Mouse (Mus musculus) heart, embryonic 16.5 days (tissue): ENCODE measurements around the gene Prcp. TPM values are rescaled to one million over a fixed set of nuclear protein-coding genes. Genes with fewer than 3 reads are reported as not detected.

ENCODE experiments used
- ATAC-seq: fragments of 200-750 bp; cut with Nextera tagmentation; replicated peaks from 2 replicates; pipeline ENCODE4 v1.8.0; 2017; ENCODE audit warnings: moderate number of reproducible peaks; ENCODE audit not compliant: insufficient read depth, low FRiP score; ENCODE audit errors: extremely low read depth
- H3K27ac ChIP-seq: fragments of 300-500 bp; sonication (generic); 2 replicates; pipeline ENCODE4 v1.5.1; 2014; ENCODE audit warnings: mild to moderate bottlenecking, low read length, control low read depth, moderate library complexity
- H3K27me3 ChIP-seq: fragments of 300-500 bp; sonication (generic); 2 replicates; pipeline ENCODE4 v1.6.1; 2014; ENCODE audit warnings: low read length, mixed read lengths; ENCODE audit not compliant: control insufficient read depth, insufficient read depth
- H3K36me3 ChIP-seq: fragments of 300-500 bp; sonication (generic); 2 replicates; pipeline ENCODE4 v1.6.1; 2014; ENCODE audit not compliant: control insufficient read depth, insufficient read depth
- H3K4me1 ChIP-seq: fragments of 300-500 bp; sonication (generic); 2 replicates; pipeline ENCODE4 v1.6.1; 2014; ENCODE audit warnings: low read length, mixed read lengths; ENCODE audit not compliant: control insufficient read depth, insufficient read depth
- H3K4me2 ChIP-seq: fragments of 300-500 bp; sonication (generic); 2 replicates; pipeline ENCODE4 v1.6.1; 2014; ENCODE audit warnings: low read depth, mild to moderate bottlenecking, control low read depth, low read length
- H3K4me3 ChIP-seq: fragments of 300-500 bp; sonication (generic); 2 replicates; pipeline ENCODE4 v1.5.1; 2014; ENCODE audit warnings: mild to moderate bottlenecking, control low read depth, low read length
- H3K9ac ChIP-seq: fragments of 300-500 bp; sonication (generic); 2 replicates; pipeline ENCODE4 v1.6.1; 2014; ENCODE audit warnings: low read length, control low read depth
- H3K9me3 ChIP-seq: fragments of 300-500 bp; sonication (generic); replicated peaks from 2 replicates; pipeline ENCODE4 v1.6.1; 2016; ENCODE audit warnings: low read length; ENCODE audit not compliant: control insufficient read depth
- WGBS: fragments of 180-500 bp; shearing (Covaris S2); extraction: QIAGEN DNeasy Blood & Tissue Kit; methylation state at CpG from one replicate; pipeline ENCODE4 v1.1.7; 2014; 5-methylcytosine and 5-hydroxymethylcytosine counted together
- polyA plus RNA-seq: library from polyadenylated mRNA; unstranded; fragments of >200 nt; fragmentation: Nextera tagmentation; extraction: Ambion mirVana; gene quantifications from 2 replicates; pipeline ENCODE4 v1.2.1, GENCODE M21; 2015

Prcp gene
- polyA plus RNA-seq, 1 experiment from 2014 or later: 19.2 TPM

DNA sequence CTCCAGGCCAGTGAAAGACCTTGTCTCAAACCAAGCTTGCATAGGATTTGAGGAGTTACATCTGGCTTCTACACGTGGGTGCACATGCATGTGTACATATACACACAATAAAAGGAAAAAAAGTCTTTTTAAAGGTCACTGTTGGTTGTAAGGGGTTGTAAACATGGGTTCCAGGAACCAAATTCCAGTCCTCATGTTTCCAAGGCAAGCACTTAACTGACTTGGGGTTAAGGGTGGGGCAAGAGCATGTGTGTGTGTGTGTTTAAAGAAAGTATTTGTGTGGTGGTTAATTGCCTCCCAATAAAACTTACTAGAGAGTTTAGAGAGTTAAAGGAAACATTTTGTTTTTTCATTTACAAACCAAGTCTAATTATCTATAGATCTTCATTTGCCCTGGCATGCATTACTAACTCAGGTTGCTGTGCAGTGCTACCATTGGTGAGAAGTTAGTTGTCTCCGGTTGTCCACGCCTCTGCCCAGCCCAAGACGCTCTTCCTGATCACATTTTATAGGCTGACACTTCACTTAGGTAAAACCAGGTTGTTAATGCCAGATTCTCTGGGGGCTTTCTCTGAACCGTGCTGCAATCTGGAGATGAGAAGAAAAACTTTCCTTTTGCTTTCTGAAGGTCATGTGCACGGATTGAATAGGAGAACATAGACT is 10.9 kb downstream of the Prcp start:
- WGBS: 76% methylated on average over 6 of the region's 6 CpGs
- Histone ChIP-seq H3K4me1 (no peaks in the 10 kb centered on the region; the same call in 1 of the 2 replicates), H3K9ac (no peak overlapping the region), H3K27ac (no peak overlapping the region), H3K9me3 (no peaks in the 10 kb centered on the region), H3K4me2 (no peak overlapping the region), H3K36me3 (no peaks in the 10 kb centered on the region), H3K27me3 (no peaks in the 10 kb centered on the region), H3K4me3 (no peak overlapping the region)
- no peak for ATAC-seq

DNA sequence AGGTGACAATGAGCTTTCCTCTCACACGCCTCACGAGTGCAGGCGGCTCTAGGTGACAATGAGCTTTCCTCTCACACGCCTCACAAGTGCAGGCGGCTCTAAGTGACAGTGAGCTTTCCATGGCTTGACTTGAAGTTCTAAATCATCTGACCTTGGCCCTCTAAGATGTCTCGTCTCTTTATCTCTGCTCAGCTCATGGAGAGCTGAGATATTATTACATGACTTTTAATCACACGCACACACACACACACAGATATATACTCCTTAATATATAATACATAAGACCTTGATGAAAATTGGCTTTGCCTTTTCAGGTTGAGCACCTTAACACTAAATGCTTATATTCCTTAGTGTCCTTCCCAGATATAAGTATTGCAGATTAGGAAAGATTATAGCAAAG is 12.5 kb downstream of the Prcp start:
- H3K4me2 ChIP-seq: no peak overlapping the region
- H3K9me3 ChIP-seq: no peaks in the 10 kb centered on the region
- no peaks in the 10 kb centered on the region; the same call in 1 of the 2 replicates for H3K4me1 ChIP-seq
- WGBS: 44% methylated on average over 7 of the region's 7 CpGs
- H3K27me3 ChIP-seq: no peaks in the 10 kb centered on the region
- ATAC-seq: no peak
- no peak overlapping the region for H3K9ac ChIP-seq
- H3K27ac ChIP-seq: no peak overlapping the region
- H3K36me3 ChIP-seq: no peaks in the 10 kb centered on the region
- H3K4me3 ChIP-seq: no peak overlapping the region

DNA sequence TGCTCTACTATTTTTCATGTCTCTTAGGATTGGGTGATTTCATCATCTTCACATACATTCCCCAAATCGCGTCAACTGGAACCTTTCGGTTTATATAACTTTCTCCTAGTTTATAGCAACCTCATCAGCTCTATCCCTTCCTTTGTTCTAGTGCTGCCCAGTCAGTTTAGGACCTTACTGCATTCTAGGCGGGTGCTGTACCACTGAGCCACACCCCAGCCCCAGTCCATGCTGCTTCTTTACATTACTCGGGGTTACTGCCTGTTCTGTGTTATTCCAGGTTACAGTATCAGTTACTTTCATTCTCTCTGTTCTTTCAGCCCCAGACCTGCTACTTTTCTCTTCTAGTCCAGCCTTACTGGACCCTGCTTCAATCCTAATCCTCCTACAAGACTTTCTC is 13.0 kb downstream of the Prcp start:
- Histone ChIP-seq H3K4me2 (no peak overlapping the region), H3K4me3 (no peak overlapping the region), H3K27ac (no peak overlapping the region), H3K27me3 (no peaks in the 10 kb centered on the region), H3K9ac (no peak overlapping the region), H3K36me3 (no peaks in the 10 kb centered on the region), H3K4me1 (no peaks in the 10 kb centered on the region; the same call in 1 of the 2 replicates), H3K9me3 (no peaks in the 10 kb centered on the region)
- no peak for ATAC-seq
- 81% methylated on average over 5 of the region's 5 CpGs for WGBS

DNA sequence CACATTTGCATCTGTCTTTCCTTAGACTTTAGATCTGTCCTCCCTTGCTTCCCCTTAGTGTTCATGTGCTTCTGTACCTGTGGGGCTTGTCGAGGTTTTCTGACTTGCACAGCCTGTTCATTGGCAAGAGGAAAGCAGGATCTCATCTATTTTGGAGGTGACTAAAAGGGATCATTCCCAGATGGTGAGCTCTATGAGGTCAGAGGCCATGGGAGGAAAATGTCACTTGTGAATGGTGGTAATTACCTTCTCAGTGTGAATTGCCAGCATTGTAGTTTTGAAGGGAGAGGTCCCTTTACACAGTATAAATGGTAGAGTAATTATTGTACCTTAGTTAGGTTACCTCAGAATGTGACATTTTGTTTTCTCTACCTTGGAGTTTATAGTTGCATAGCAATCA is 15.9 kb downstream of the Prcp start:
- Histone ChIP-seq H3K4me1 (no peaks in the 10 kb centered on the region; the same call in 1 of the 2 replicates), H3K4me3 (no peak overlapping the region), H3K27ac (no peak overlapping the region), H3K36me3 (no peaks in the 10 kb centered on the region), H3K4me2 (no peak overlapping the region), H3K27me3 (no peaks in the 10 kb centered on the region), H3K9ac (no peak overlapping the region), H3K9me3 (no peaks in the 10 kb centered on the region)
- 41% methylated on average over 1 of the region's 1 CpGs for WGBS
- no peak for ATAC-seq

DNA sequence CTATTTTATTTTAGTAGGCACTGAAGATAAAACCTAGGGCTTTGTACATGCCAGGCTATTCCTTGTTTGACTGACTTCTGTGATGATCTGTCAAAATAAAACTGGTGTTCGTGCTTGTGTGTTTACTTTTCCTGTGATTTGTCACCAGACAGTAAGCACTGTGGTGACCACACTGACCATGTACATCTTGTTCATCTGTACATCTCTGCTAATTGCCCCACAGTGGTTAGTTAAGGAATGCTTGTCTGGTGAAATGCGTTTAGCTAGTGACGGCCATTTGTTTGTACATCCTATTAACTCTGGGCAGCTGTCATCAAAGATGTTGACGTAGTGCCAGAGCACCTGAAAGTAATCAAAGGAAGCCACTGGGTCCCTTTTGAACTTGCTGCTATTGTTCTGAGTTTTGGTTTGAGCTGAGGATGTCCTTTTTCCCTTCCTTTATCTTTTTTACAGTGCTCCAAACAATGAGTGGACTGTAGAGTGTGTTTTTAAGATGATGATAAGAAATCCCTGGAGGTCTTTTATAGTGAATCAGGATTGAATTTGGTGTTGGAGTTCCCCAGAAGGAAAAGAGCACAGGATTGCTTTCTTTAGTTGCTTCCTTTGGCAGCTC is 16.5 kb downstream of the Prcp start:
- H3K4me2 ChIP-seq: no peak overlapping the region
- no peaks in the 10 kb centered on the region for H3K36me3 ChIP-seq
- H3K4me1 ChIP-seq: no peaks in the 10 kb centered on the region; the same call in 1 of the 2 replicates
- H3K9me3 ChIP-seq: no peaks in the 10 kb centered on the region
- no peak overlapping the region for H3K4me3 ChIP-seq
- no peak overlapping the region for H3K9ac ChIP-seq
- WGBS: 35% methylated on average over 4 of the region's 4 CpGs
- no peak overlapping the region for H3K27ac ChIP-seq
- peak; percentile 32; the same call in 1 of the 2 replicates for ATAC-seq
- no peaks in the 10 kb centered on the region for H3K27me3 ChIP-seq

DNA sequence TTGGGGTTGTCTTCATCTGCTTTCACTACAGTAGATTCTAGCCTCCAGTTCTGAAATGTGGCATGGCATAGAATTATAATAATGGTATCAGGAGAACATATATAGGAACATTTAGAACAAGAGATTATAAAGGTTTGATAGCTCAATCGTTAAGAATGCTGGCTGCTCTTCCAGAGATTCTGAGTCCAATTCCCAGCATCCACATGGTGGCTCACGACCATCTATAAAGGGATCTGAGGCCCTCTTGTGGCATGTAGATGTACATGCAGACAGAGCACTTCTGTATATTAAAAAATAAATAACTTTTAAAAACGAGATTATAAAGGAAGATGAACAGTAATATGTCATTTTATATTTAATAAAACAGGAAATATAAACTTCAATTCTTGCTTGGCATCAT is 19.2 kb downstream of the Prcp start:
- WGBS: 45% methylated on average over 3 of the region's 3 CpGs
- no peaks in the 10 kb centered on the region for H3K9me3 ChIP-seq
- no peak overlapping the region for H3K4me3 ChIP-seq
- peaks cover 2% of the 10 kb centered on the region; the same call in 1 of the 2 replicates for H3K4me1 ChIP-seq
- no peak for ATAC-seq
- no peak overlapping the region for H3K4me2 ChIP-seq
- no peak overlapping the region for H3K9ac ChIP-seq
- H3K27me3 ChIP-seq: no peaks in the 10 kb centered on the region
- H3K27ac ChIP-seq: no peak overlapping the region
- H3K36me3 ChIP-seq: no peaks in the 10 kb centered on the region

DNA sequence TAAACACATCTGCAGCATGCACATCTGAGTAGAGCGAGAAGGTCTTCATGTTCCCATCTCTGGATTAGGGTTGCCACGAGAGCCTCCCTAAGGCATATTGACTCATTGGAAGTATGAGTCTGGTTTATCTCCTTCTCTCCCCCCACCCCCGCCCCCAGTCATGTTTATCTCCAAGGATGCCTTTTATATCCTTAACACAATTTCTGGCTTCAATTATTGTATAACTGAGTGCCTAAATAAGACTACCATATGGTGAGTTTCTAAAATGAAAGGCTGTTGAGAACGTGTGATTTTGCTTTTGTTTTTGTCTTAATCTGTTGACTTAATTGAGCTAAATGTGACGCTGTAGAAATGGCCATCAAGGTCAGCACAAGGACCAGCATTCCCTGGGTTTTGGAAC is 21.8 kb downstream of the Prcp start:
- Histone ChIP-seq H3K36me3 (no peaks in the 10 kb centered on the region), H3K4me2 (no peak overlapping the region), H3K9me3 (no peaks in the 10 kb centered on the region), H3K27me3 (no peaks in the 10 kb centered on the region), H3K27ac (no peak overlapping the region), H3K9ac (no peak overlapping the region), H3K4me1 (peaks cover 2% of the 10 kb centered on the region; the same call in 1 of the 2 replicates), H3K4me3 (no peak overlapping the region)
- no peak for ATAC-seq
- WGBS: 65% methylated on average over 5 of the region's 5 CpGs

DNA sequence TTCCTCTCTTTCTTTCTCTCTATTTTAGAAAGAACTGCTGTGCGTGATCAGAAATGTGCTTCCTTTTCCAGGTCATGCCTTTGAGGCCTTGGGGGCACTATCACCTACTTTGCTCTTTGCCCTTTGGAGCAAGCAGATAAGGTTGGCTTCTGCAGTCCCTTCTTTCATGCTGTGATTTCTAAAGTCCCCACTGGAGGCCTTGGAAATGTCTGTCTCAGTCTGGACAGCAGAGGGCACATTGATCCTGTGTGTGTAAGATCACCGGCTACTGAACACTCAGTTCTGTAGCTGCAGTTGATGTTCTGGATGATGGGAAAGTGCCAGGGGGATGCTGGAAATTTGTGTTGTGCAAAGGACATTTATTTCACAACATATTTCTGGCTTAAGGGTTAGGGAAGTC is 22.8 kb downstream of the Prcp start:
- H3K4me3 ChIP-seq: no peak overlapping the region
- H3K9ac ChIP-seq: no peak overlapping the region
- no peak overlapping the region for H3K27ac ChIP-seq
- H3K4me1 ChIP-seq: peaks cover 2% of the 10 kb centered on the region; the same call in 1 of the 2 replicates
- no peaks in the 10 kb centered on the region for H3K9me3 ChIP-seq
- H3K36me3 ChIP-seq: no peaks in the 10 kb centered on the region
- H3K27me3 ChIP-seq: no peaks in the 10 kb centered on the region
- WGBS: 25% methylated on average over 2 of the region's 2 CpGs
- H3K4me2 ChIP-seq: no peak overlapping the region
- no peak for ATAC-seq

DNA sequence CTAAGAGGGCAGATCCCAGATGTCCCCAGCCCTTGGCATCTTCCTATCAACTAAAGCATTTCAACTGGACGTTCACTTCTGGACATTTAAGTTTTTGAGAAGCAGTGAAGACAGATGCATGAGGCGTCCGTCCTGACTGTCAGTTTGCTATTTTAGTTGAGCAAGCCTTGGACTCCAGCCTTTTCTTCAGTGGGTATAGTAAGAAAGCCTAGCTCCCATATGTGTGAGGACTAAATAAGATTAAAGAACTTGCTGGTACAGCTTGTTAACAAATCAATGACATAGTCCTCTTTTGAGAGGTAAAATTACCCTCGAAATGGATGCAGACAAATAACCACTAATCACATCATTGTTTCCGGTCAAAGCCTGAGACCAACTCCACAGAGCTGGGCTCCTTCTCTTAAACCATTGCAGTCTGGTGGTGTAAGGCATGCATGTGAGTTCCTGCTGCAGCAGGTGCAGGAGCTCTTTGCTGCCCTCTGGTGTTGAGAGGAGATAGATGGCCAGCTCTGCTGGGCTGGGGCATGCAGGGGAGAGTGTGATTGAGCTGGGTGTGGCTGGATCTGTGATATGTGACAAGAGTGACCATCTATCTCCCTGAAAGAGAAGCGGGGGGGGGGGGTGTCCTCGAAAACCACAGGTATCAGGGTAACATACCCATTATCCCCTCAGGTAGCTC is 29.2 kb downstream of the Prcp start:
- H3K4me1 ChIP-seq: no peaks in the 10 kb centered on the region
- H3K4me3 ChIP-seq: no peak overlapping the region
- 42% methylated on average over 7 of the region's 7 CpGs for WGBS
- no peak overlapping the region for H3K9ac ChIP-seq
- no peaks in the 10 kb centered on the region for H3K9me3 ChIP-seq
- no peak overlapping the region for H3K27ac ChIP-seq
- no peak overlapping the region for H3K4me2 ChIP-seq
- no peaks in the 10 kb centered on the region for H3K27me3 ChIP-seq
- ATAC-seq: peak; percentile 70
- H3K36me3 ChIP-seq: no peaks in the 10 kb centered on the region
